Mouse (Mus musculus) neural tube, postnatal 0 days (tissue): ENCODE results near the gene Pfn3. TPM values are rescaled to one million over a fixed set of nuclear protein-coding genes. Genes with fewer than 3 reads are reported as not detected.

Experiments used
- microRNA-seq: library from miRNA; unstranded; fragments of <30 nt; microRNA quantifications from one replicate; pipeline ENCODE4, GENCODE M21; 2016
- polyA plus RNA-seq: library from polyadenylated mRNA; unstranded; fragments of >200 nt; fragmentation: Nextera tagmentation; extraction: Ambion mirVana; gene quantifications from 2 replicates; pipeline ENCODE4 v1.2.1, GENCODE M21; 2015

Pfn3 gene
- 1.5 and 3.3 TPM in 2 replicates for polyA plus RNA-seq

GRCm38 (mm10) chr13:55414743-55415380 lies at the start of gene Pfn3:
Pfn3 (minus strand) TSS chr13:55415232.

GRCm38 (mm10) chr13:55464027-55464884 lies 49.2 kb upstream of the Pfn3 start, which contains the start of gene Prr7:
Prr7 (plus strand) TSS chr13:55464267.

GRCm38 (mm10) chr13:55444937-55445315 lies 29.9 kb upstream of the Pfn3 start, which contains the start of gene Grk6:
Grk6 (plus strand) TSS chr13:55445072.

GRCm38 (mm10) chr13:55426613-55427012 lies 11.6 kb upstream of the Pfn3 start, which contains the start of gene F12:
F12 (minus strand) TSS chr13:55426793.

GRCm38 (mm10) chr13:55398088-55398487 lies 16.9 kb downstream of the Pfn3 start, which contains the start of gene Slc34a1:
Slc34a1 (plus strand) TSS chr13:55398187.

GRCm38 (mm10) chr13:55369531-55370114 lies 45.4 kb downstream of the Pfn3 start, which contains the start of gene Rgs14:
Rgs14 (plus strand) TSS chr13:55369732.

Small RNA genes lying within 50 kb of the gene (microRNA-seq; reads per million reads assigned to microRNA genes)
- gene Mir6943, result not detected

Other genes with a start within 250 kb of the Pfn3 start
- 63.5 and 67.6 TPM in 2 replicates for gene Nsd1, start 205.4 kb downstream of the Pfn3 start, polyA plus RNA-seq
- gene Prelid1, start 94.7 kb downstream of the Pfn3 start, polyA plus RNA-seq, result 302 and 314 TPM in 2 replicates
- 98.3 and 99.3 TPM in 2 replicates for gene Rab24, start 93.3 kb downstream of the Pfn3 start, polyA plus RNA-seq
- gene Mxd3, start 85.4 kb downstream of the Pfn3 start, polyA plus RNA-seq, result 4.4 and 5.2 TPM in 2 replicates
- gene Lman2, start 52.4 kb downstream of the Pfn3 start, polyA plus RNA-seq, result 34.2 and 36.2 TPM in 2 replicates
- gene Rgs14, start 45.5 kb downstream of the Pfn3 start, polyA plus RNA-seq, result 0.52 and 0.63 TPM in 2 replicates
- not detected in 2 replicates for gene Slc34a1, start 17.0 kb downstream of the Pfn3 start, polyA plus RNA-seq
- gene F12, start 11.6 kb upstream of the Pfn3 start, polyA plus RNA-seq, result 0.11 and 0.63 TPM in 2 replicates
- 33.0 and 37.2 TPM in 2 replicates for gene Grk6, start 29.8 kb upstream of the Pfn3 start, polyA plus RNA-seq
- gene Prr7, start 49.0 kb upstream of the Pfn3 start, polyA plus RNA-seq, result 5.5 and 6.3 TPM in 2 replicates
- gene Dbn1, start 72.9 kb upstream of the Pfn3 start, polyA plus RNA-seq, result 261 and 300 TPM in 2 replicates
- gene Pdlim7, start 98.4 kb upstream of the Pfn3 start, polyA plus RNA-seq, result 141 and 174 TPM in 2 replicates
- 2.1 and 2.5 TPM in 2 replicates for gene Dok3, start 114.1 kb upstream of the Pfn3 start, polyA plus RNA-seq
- 37.2 and 40.7 TPM in 2 replicates for gene Ddx41, start 121.4 kb upstream of the Pfn3 start, polyA plus RNA-seq
- 30.6 and 35.3 TPM in 2 replicates for gene Fam193b, start 155.9 kb upstream of the Pfn3 start, polyA plus RNA-seq
- gene Tmed9, start 158.5 kb upstream of the Pfn3 start, polyA plus RNA-seq, result 100 TPM in 2 replicates
- 44.6 and 45.7 TPM in 2 replicates for gene B4galt7, start 184.7 kb upstream of the Pfn3 start, polyA plus RNA-seq
- gene Caml, start 207.8 kb upstream of the Pfn3 start, polyA plus RNA-seq, result 108 and 111 TPM in 2 replicates
- gene Ddx46, start 219.8 kb upstream of the Pfn3 start, polyA plus RNA-seq, result 18.3 and 20.6 TPM in 2 replicates